Mouse (Mus musculus): ENCODE measurements at regions not wholly inside any gene's neighbourhood (a gene's known extent, or its start where the extent isn't known, plus 50 kb on each side); places are given as distances from the start of the nearest gene placed in this dataset.
"Not testable (repeated sequence)": the region's sequence is repeated elsewhere in the genome, so short reads cannot be mapped to it uniquely, and the experiment has no call there.

DNA sequence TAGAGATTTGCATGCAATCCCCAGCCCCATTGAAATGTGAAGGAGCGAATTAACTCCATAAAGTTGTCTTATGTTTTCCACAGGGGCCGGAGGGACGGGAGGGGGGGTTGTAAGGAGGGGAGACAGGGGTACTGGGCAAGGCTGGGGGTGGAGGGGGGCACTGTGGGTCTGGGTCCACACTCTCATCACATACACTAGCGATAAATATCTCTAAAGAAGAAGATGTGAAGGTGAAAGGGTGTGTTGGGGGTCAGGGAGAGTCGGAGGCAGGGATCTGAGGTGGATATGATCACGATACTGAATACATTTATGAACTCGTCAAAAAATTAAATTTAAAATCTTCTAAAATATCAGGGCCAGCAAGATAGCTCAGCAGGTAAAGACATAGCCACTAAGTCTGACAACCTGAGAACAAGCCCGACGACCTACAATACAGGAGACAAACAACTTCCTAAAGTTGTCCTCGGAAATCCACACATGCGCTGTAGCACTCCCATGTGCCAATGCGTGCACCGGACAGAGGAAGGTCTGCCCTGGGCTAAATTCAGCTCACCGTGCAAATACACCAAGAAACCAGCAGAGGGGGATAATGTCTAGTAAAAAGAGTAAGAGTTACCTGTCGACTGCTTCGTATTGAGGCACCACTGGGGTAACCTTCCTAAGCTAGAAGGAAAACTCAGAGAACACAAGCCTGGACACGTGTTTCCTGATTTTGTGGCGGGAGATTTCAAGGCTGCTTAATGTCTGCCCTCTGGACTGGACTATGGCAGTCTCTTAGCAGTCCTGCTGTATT, 85.6 kb upstream of the Nt5e start:
- Histone ChIP-seq H3K27ac (ENCODE audit: low read depth, low read length) (no peak overlapping the region), H3K36me3 (ENCODE audit: insufficient read depth) (no peaks in the 10 kb centered on the region), H3K4me1 (ENCODE audit: insufficient read depth) (no peaks in the 10 kb centered on the region), H3K9me3 (ENCODE audit: low read length) (no peaks in the 10 kb centered on the region), H3K27me3 (ENCODE audit: insufficient read depth, low read length) (no peaks in the 10 kb centered on the region; the same call in 1 of the 2 replicates), H3K4me2 (ENCODE audit: low read depth) (peak overlapping the region; percentile 37), H3K4me3 (ENCODE audit: low read depth, low read length) (peak overlapping the region; percentile 6; the same call in 1 of the 2 replicates), H3K9ac (no peak overlapping the region; the same call in 1 of the 2 replicates)
- TF ChIP-seq CTCF (IDR thresholded peaks at IDR 0.05; ENCODE audit: low read depth), result peak; percentile 82
- peak; percentile 82 for DNase-seq
- ATAC-seq, result peak; percentile 93
- 5% methylated on average over 18 of the region's 18 CpGs for WGBS

DNA sequence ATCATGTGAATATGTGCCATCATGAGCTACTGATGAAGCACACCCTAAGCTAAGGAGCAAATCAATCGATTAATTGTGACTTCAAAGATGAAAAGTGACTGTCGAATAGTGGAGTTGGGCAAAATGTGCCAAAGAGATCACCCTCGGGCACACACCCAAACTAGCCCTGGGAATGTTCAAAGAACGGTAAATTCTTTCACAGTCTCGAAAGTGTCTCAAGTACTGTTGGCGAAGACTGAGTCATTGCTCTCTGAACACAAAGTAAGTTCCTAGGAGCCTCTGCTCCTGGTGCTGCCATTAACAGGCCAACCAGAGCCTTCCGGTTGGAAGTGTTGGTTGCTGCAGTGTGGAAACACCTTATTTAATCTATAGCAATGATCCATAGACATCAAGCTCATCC, 84.5 kb upstream of the Nt5e start:
- H3K9ac ChIP-seq, result no peak overlapping the region
- DNase-seq (no peak), ATAC-seq (no peak)
- 89% methylated on average over 7 of the region's 7 CpGs for WGBS
- no peak for TF ChIP-seq CTCF (IDR thresholded peaks at IDR 0.05; ENCODE audit: low read depth)
- H3K4me2 ChIP-seq (ENCODE audit: low read depth), result no peak overlapping the region
- no peaks in the 10 kb centered on the region; the same call in 1 of the 2 replicates for H3K27me3 ChIP-seq (ENCODE audit: insufficient read depth, low read length)
- no peaks in the 10 kb centered on the region for H3K4me1 ChIP-seq (ENCODE audit: insufficient read depth)
- H3K4me3 ChIP-seq (ENCODE audit: low read depth, low read length), result no peak overlapping the region
- no peak overlapping the region for H3K27ac ChIP-seq (ENCODE audit: low read depth, low read length)
- no peaks in the 10 kb centered on the region for H3K36me3 ChIP-seq (ENCODE audit: insufficient read depth)
- H3K9me3 ChIP-seq (ENCODE audit: low read length), result no peaks in the 10 kb centered on the region

- H3K4me1 ChIP-seq (ENCODE audit: insufficient read depth), result no peaks in the 10 kb centered on the region
- 66% methylated on average over 3 of the region's 3 CpGs for WGBS
These were observed 82.5 kb upstream of the Nt5e start for GRCm38 (mm10) chr9:88244492-88244891.

GRCm38 (mm10) chr9:88255948-88256347, 71.0 kb upstream of the Nt5e start:
- Histone ChIP-seq H3K4me1 (ENCODE audit: insufficient read depth) (no peaks in the 10 kb centered on the region), H3K9me3 (ENCODE audit: low read length) (no peaks in the 10 kb centered on the region), H3K36me3 (ENCODE audit: insufficient read depth) (no peaks in the 10 kb centered on the region), H3K4me2 (ENCODE audit: low read depth) (no peak overlapping the region), H3K9ac (no peak overlapping the region), H3K27ac (ENCODE audit: low read depth, low read length) (no peak overlapping the region), H3K4me3 (ENCODE audit: low read depth, low read length) (no peak overlapping the region), H3K27me3 (ENCODE audit: insufficient read depth, low read length) (no peaks in the 10 kb centered on the region)
- 75% methylated on average over 7 of the region's 7 CpGs for WGBS
- no peak for DNase-seq
- ATAC-seq, result no peak
- TF ChIP-seq CTCF (IDR thresholded peaks at IDR 0.05; ENCODE audit: low read depth), result no peak

More at GRCm38 (mm10) chr9:88244492-88244891, 82.5 kb upstream of the Nt5e start:
- H3K9ac ChIP-seq, result no peak overlapping the region
- no peak for ATAC-seq
- H3K27ac ChIP-seq (ENCODE audit: low read depth, low read length), result no peak overlapping the region
- TF ChIP-seq CTCF (IDR thresholded peaks at IDR 0.05; ENCODE audit: low read depth), result no peak
- H3K27me3 ChIP-seq (ENCODE audit: insufficient read depth, low read length), result no peaks in the 10 kb centered on the region; the same call in 1 of the 2 replicates
- H3K4me3 ChIP-seq (ENCODE audit: low read depth, low read length), result no peak overlapping the region
- DNase-seq, result no peak
- no peaks in the 10 kb centered on the region for H3K36me3 ChIP-seq (ENCODE audit: insufficient read depth)
- no peak overlapping the region for H3K4me2 ChIP-seq (ENCODE audit: low read depth)
- H3K9me3 ChIP-seq (ENCODE audit: low read length), result no peaks in the 10 kb centered on the region

DNA sequence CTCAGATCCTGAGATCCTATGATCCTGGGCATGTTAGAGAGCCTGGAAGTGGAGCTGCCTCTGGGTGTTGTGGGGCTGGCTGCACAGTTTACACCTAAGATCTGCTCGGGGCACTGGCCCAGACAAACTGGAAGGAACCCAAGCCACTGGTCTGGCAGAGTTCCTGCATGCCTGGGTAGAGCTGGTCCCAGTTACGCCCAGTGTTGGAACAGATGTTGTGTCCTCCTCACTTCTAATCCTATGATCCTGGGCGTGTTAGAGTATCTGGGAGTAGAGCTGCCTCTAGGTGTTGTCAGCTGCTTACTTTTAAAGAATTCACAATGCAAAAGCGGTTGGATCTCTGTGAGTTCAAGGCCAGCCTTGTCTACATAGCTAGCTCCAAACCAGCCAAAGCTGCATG, 67.4 kb upstream of the Nt5e start:
- 83% methylated on average over 4 of the region's 4 CpGs for whole genome bisulfite sequencing
- Histone ChIP-seq H3K4me1 (ENCODE audit: insufficient read depth) (no peaks in the 10 kb centered on the region), H3K4me2 (ENCODE audit: low read depth) (no peak overlapping the region), H3K9me3 (ENCODE audit: low read length) (no peaks in the 10 kb centered on the region), H3K36me3 (ENCODE audit: insufficient read depth) (no peaks in the 10 kb centered on the region), H3K27ac (ENCODE audit: low read depth, low read length) (no peak overlapping the region), H3K9ac (no peak overlapping the region), H3K4me3 (ENCODE audit: low read depth, low read length) (no peak overlapping the region), H3K27me3 (ENCODE audit: insufficient read depth, low read length) (no peaks in the 10 kb centered on the region)
- no peak for TF ChIP-seq CTCF (IDR thresholded peaks at IDR 0.05; ENCODE audit: low read depth)
- ATAC-seq (no peak), DNase-seq (no peak)

GRCm38 (mm10) chr9:88260072-88260635, 66.8 kb upstream of the Nt5e start:
- WGBS, result 80% methylated on average over 2 of the region's 2 CpGs
- TF ChIP-seq CTCF (IDR thresholded peaks at IDR 0.05; ENCODE audit: low read depth), result no peak
- no peaks in the 10 kb centered on the region for H3K9me3 ChIP-seq (ENCODE audit: low read length)
- no peak overlapping the region for H3K4me3 ChIP-seq (ENCODE audit: low read depth, low read length)
- H3K4me1 ChIP-seq (ENCODE audit: insufficient read depth), result no peaks in the 10 kb centered on the region
- DNase-seq, result no peak
- no peaks in the 10 kb centered on the region for H3K27me3 ChIP-seq (ENCODE audit: insufficient read depth, low read length)
- no peak overlapping the region for H3K9ac ChIP-seq
- H3K27ac ChIP-seq (ENCODE audit: low read depth, low read length), result no peak overlapping the region
- no peaks in the 10 kb centered on the region for H3K36me3 ChIP-seq (ENCODE audit: insufficient read depth)
- ATAC-seq, result no peak
- H3K4me2 ChIP-seq (ENCODE audit: low read depth), result no peak overlapping the region

DNA sequence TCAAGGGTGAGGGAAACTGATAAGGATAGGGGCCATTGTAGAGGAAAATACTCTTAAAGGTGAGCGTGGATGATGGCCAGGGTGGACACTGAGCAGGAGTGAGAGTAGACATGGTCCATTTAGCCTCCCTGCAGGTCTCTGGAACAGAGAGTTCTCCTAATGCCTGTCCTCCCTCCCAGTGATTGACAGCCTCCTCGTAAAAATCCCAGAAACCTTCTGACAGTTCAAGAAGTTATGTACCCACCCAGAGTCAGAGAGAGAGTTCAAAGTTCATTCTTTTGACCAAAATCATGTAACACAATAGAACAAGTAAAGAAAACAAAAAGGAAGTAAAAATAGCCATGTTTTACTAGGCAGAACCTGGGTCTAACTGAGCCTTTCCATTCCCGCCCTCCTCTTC, 64.5 kb upstream of the Nt5e start:
- no peak overlapping the region for H3K4me2 ChIP-seq (ENCODE audit: low read depth)
- no peaks in the 10 kb centered on the region for H3K4me1 ChIP-seq (ENCODE audit: insufficient read depth)
- no peak overlapping the region for H3K27ac ChIP-seq (ENCODE audit: low read depth, low read length)
- H3K9ac ChIP-seq, result no peak overlapping the region
- no peak overlapping the region for H3K4me3 ChIP-seq (ENCODE audit: low read depth, low read length)
- H3K27me3 ChIP-seq (ENCODE audit: insufficient read depth, low read length), result no peaks in the 10 kb centered on the region
- ATAC-seq, result no peak
- DNase-seq, result no peak
- H3K9me3 ChIP-seq (ENCODE audit: low read length), result no peaks in the 10 kb centered on the region
- WGBS, result 86% methylated on average over 3 of the region's 3 CpGs
- TF ChIP-seq CTCF (IDR thresholded peaks at IDR 0.05; ENCODE audit: low read depth), result no peak
- no peaks in the 10 kb centered on the region for H3K36me3 ChIP-seq (ENCODE audit: insufficient read depth)

- not testable (repeated sequence) for ATAC-seq; DNase-seq; H3K4me1 ChIP-seq (ENCODE audit: insufficient read depth); H3K27ac ChIP-seq (ENCODE audit: low read depth, low read length); H3K36me3 ChIP-seq (ENCODE audit: insufficient read depth); H3K4me3 ChIP-seq (ENCODE audit: low read depth, low read length); H3K4me2 ChIP-seq (ENCODE audit: low read depth); H3K9me3 ChIP-seq (ENCODE audit: low read length); H3K9ac ChIP-seq; H3K27me3 ChIP-seq (ENCODE audit: insufficient read depth, low read length)
- 79% methylated on average over 1 of the region's 1 CpGs for WGBS
These were observed 60.7 kb upstream of the Nt5e start for GRCm38 (mm10) chr9:88266346-88266745.
